9 mouse cellular contexts compared by ENCODE assay signal in genomic region chr11:98586087-98586891, GRCm38 (mm10). TPM values are rescaled to one million over a fixed set of nuclear protein-coding genes. Genes with fewer than 3 reads are reported as not detected.
DNase-seq lines count a peak whose midpoint lies in the region; ATAC-seq and TF ChIP-seq lines count a peak whose summit lies in the region.
"Had no signal": no experiment of that assay in that cellular context is flagged by ENCODE, and none has a peak within 500 bp of the region (broad histone marks: within the 10 kb centered on the region; RNA-seq: fewer than 3 reads in every experiment).

No protein-coding gene starts in this region.

- peak overlapping the region; percentile 89 for H3K4me2 ChIP-seq in embryonic facial prominence, embryonic 12.5 days (replicated peaks)
- H3K4me2 ChIP-seq in limb, embryonic 13.5 days (replicated peaks): peak overlapping the region; percentile 91

- no peak for TF ChIP-seq CTCF in olfactory bulb, adult 2 months (IDR thresholded peaks at IDR 0.05; ENCODE audit: insufficient read depth, low read depth, low read length)

- no peak for ATAC-seq in cerebellum, adult (ENCODE audit: insufficient number of reproducible peaks, low FRiP score, low TSS enrichment)
- 0 out of 2 replicates have a peak, but pooled peaks have one; percentile 14 for ATAC-seq in embryonic facial prominence, embryonic 12.5 days (ENCODE audit: insufficient number of reproducible peaks, insufficient read depth, low FRiP score, low TSS enrichment)
- peak; percentile 60 for ATAC-seq in limb, embryonic 13.5 days (ENCODE audit: low FRiP score, low read depth)

- TF ChIP-seq POLR2A in olfactory bulb, adult 2 months (IDR thresholded peaks at IDR 0.05; ENCODE audit: insufficient read depth, low read depth, low read length): no peak

- intact Hi-C loops in heart, postnatal 36 days (cut with DNase I): loop anchor here (2.0 to 5.0 kb wide), 2 partner anchors 35 to 129 kb away; partner anchors contain the start of gene Zpbp2

- peak overlapping the region; percentile 69; the same call in 1 of the 2 replicates for H3K27ac ChIP-seq in embryonic facial prominence, embryonic 12.5 days
- H3K27ac ChIP-seq in limb, embryonic 13.5 days: peak overlapping the region; percentile 67
- H3K27ac ChIP-seq in olfactory bulb, adult 2 months (ENCODE audit: insufficient read depth, low read depth, low read length): no peak overlapping the region

- peaks cover 24% of the 10 kb centered on the region for H3K36me3 ChIP-seq in embryonic facial prominence, embryonic 12.5 days
- peaks cover 30% of the 10 kb centered on the region for H3K36me3 ChIP-seq in limb, embryonic 13.5 days

- no peaks in the 10 kb centered on the region for H3K9me3 ChIP-seq in embryonic facial prominence, embryonic 12.5 days
- no peaks in the 10 kb centered on the region for H3K9me3 ChIP-seq in limb, embryonic 13.5 days

- H3K27me3 ChIP-seq in embryonic facial prominence, embryonic 12.5 days: no peaks in the 10 kb centered on the region
- H3K27me3 ChIP-seq in limb, embryonic 13.5 days: peaks cover 3% of the 10 kb centered on the region

- DNase-seq in cerebellum, adult 9-10 months: peak; percentile 45
- DNase-seq in 3T3-L1 (ENCODE audit: low read depth, low spot score): peak; percentile 51
- DNase-seq in heart, postnatal 36 days: peak; percentile 35 to 45
- DNase-seq in urinary bladder, adult 18-20 months (ENCODE audit: low spot score in 2 of 2): no peak

- H3K4me3 ChIP-seq in embryonic facial prominence, embryonic 12.5 days: peak overlapping the region; percentile 66
- peak overlapping the region; percentile 88 for H3K4me3 ChIP-seq in limb, embryonic 13.5 days
- H3K4me3 ChIP-seq in olfactory bulb, adult 2 months (ENCODE audit: insufficient read depth, low read depth, low read length): peak overlapping the region; percentile 91

- 1% methylated on average over 22 of the region's 22 CpGs for WGBS in embryonic facial prominence, embryonic 12.5 days
- 1% methylated on average over 22 of the region's 22 CpGs for WGBS in limb, embryonic 13.5 days
- WGBS in olfactory bulb, adult 2 months: 1% methylated on average over 22 of the region's 22 CpGs

- H3K4me1 ChIP-seq in embryonic facial prominence, embryonic 12.5 days: peaks cover 32% of the 10 kb centered on the region
- peaks cover 33% of the 10 kb centered on the region for H3K4me1 ChIP-seq in limb, embryonic 13.5 days
- H3K4me1 ChIP-seq in olfactory bulb, adult 2 months (ENCODE audit: control insufficient read depth, insufficient read depth, low read length): peaks cover 22% of the 10 kb centered on the region

- H3K9ac ChIP-seq in embryonic facial prominence, embryonic 12.5 days: peak overlapping the region; percentile 64
- H3K9ac ChIP-seq in limb, embryonic 13.5 days: peak overlapping the region; percentile 91

RNA-seq across cellular contexts. Expression of gene Ormdl3, which starts 0.9 kb away (rescaled TPM):
- 62.8 and 64.2 TPM in 2 replicates for polyA plus RNA-seq in embryonic facial prominence, embryonic 12.5 days (2016; fragmentation: Nextera tagmentation; extraction: Ambion mirVana)
- total RNA-seq in heart, postnatal 36 days (2021): 10 to 100 TPM; 39.3 to 40.4 TPM
- polyA plus RNA-seq in limb, embryonic 13.5 days (2015; fragmentation: Nextera tagmentation; extraction: Ambion mirVana): 82.8 and 83.6 TPM in 2 replicates
- polyA plus RNA-seq in olfactory bulb, adult 2 months (2012; ENCODE audit: insufficient read depth, insufficient read length, low replicate concordance, missing spikeins): not detected in 2 replicates

RNA-seq across cellular contexts. Expression of gene Lrrc3c, which starts 11.8 kb away (rescaled TPM):
- not detected in 2 replicates for polyA plus RNA-seq in embryonic facial prominence, embryonic 12.5 days (2016; fragmentation: Nextera tagmentation; extraction: Ambion mirVana)
- total RNA-seq in heart, postnatal 36 days (2021): not detected
- not detected in 2 replicates for polyA plus RNA-seq in limb, embryonic 13.5 days (2015; fragmentation: Nextera tagmentation; extraction: Ambion mirVana)
- polyA plus RNA-seq in olfactory bulb, adult 2 months (2012; ENCODE audit: insufficient read depth, insufficient read length, low replicate concordance, missing spikeins): not detected in 2 replicates
- total RNA-seq: gastrocnemius, postnatal 4 days had no signal

RNA-seq across cellular contexts. Expression of gene Zpbp2, which starts 35.4 kb away (rescaled TPM):
- not detected in 2 replicates for polyA plus RNA-seq in embryonic facial prominence, embryonic 12.5 days (2016; fragmentation: Nextera tagmentation; extraction: Ambion mirVana)
- not detected for total RNA-seq in heart, postnatal 36 days (2021)
- 0.11 and 0.31 TPM in 2 replicates for polyA plus RNA-seq in limb, embryonic 13.5 days (2015; fragmentation: Nextera tagmentation; extraction: Ambion mirVana)
- not detected in 2 replicates for polyA plus RNA-seq in olfactory bulb, adult 2 months (2012; ENCODE audit: insufficient read depth, insufficient read length, low replicate concordance, missing spikeins)
- total RNA-seq: gastrocnemius, postnatal 4 days had no signal

RNA-seq across cellular contexts. Expression of gene Gm12355, which starts 39.2 kb away (rescaled TPM):
- 1.1 TPM in 2 replicates for polyA plus RNA-seq in embryonic facial prominence, embryonic 12.5 days (2016; fragmentation: Nextera tagmentation; extraction: Ambion mirVana)
- 1 to 10 TPM; 5.4 to 6.4 TPM for total RNA-seq in heart, postnatal 36 days (2021)
- polyA plus RNA-seq in limb, embryonic 13.5 days (2015; fragmentation: Nextera tagmentation; extraction: Ambion mirVana): 1.2 and 1.4 TPM in 2 replicates
- not detected in 2 replicates for polyA plus RNA-seq in olfactory bulb, adult 2 months (2012; ENCODE audit: insufficient read depth, insufficient read length, low replicate concordance, missing spikeins)

RNA-seq across cellular contexts. Expression of gene Gsdma3, which starts 39.9 kb away (rescaled TPM):
- not detected in 2 replicates for polyA plus RNA-seq in embryonic facial prominence, embryonic 12.5 days (2016; fragmentation: Nextera tagmentation; extraction: Ambion mirVana)
- total RNA-seq in heart, postnatal 36 days (2021): 1 to 10 TPM; 3.0 to 3.3 TPM
- not detected in 2 replicates for polyA plus RNA-seq in limb, embryonic 13.5 days (2015; fragmentation: Nextera tagmentation; extraction: Ambion mirVana)
- not detected in 2 replicates for polyA plus RNA-seq in olfactory bulb, adult 2 months (2012; ENCODE audit: insufficient read depth, insufficient read length, low replicate concordance, missing spikeins)

Comparison
In these comparisons a context has a peak if more than half of its experiments do, and no peak if none do; other contexts are left out.
1. DNase-seq: peak in cerebellum, adult 9-10 months (single experiment), 3T3-L1 (single experiment) and heart, postnatal 36 days (2 of 2); none in urinary bladder, adult 18-20 months (0 of 2).
2. RNA of gene Ormdl3, which starts 0.9 kb away (polyA plus RNA-seq): 82.8 to 83.6 TPM in limb, embryonic 13.5 days and 62.8 to 64.2 TPM in embryonic facial prominence, embryonic 12.5 days; not detected in olfactory bulb, adult 2 months; every median in the first group is over 10 times any median in the second.
3. Peak in every context shown above with its lines, with median percentiles within 50 percentile points of each other: H3K4me3 ChIP-seq.